Mouse (Mus musculus) megakaryocyte, embryonic 14.5 days (primary cell): Measurements from ENCODE around the gene Epn3. TPM values are rescaled to one million over a fixed set of nuclear protein-coding genes. Genes with fewer than 3 reads are reported as not detected.

Experiments used
- H3K27me3 ChIP-seq: replicated peaks from 2 replicates; pipeline ENCODE3; 2012; ENCODE audit warnings: inconsistent platforms
- H3K36me3 ChIP-seq: replicated peaks from 2 replicates; pipeline ENCODE3; 2012; ENCODE audit warnings: low read length, inconsistent platforms, mixed read lengths
- H3K4me1 ChIP-seq: 2 replicates; pipeline ENCODE4 v1.6.1; 2012; ENCODE audit warnings: inconsistent platforms
- H3K4me3 ChIP-seq: replicated peaks from 2 replicates; pipeline ENCODE3; 2012; ENCODE audit warnings: moderate library complexity, mild to moderate bottlenecking, inconsistent platforms
- H3K9me3 ChIP-seq: 2 replicates; pipeline ENCODE4 v1.6.1; 2012; ENCODE audit warnings: inconsistent platforms
- FLI1 ChIP-seq: IDR thresholded peaks from 2 replicates; pipeline ENCODE4 v1.6.1; 2012; ENCODE audit warnings: low read length, inconsistent platforms, mixed read lengths
- GATA1 ChIP-seq: IDR thresholded peaks from 3 replicates; pipeline ENCODE4 v1.6.1; 2012; ENCODE audit warnings: mixed read lengths, low read length, inconsistent platforms, borderline replicate concordance
- polyA plus RNA-seq: library from polyadenylated mRNA; stranded (reverse); fragments of >175 nt; gene quantifications from 2 replicates; pipeline ENCODE4 v1.2.3, GENCODE M21; 2012; ENCODE audit warnings: low replicate concordance; ENCODE audit not compliant: insufficient read depth

Gene Epn3
- polyA plus RNA-seq, 1 experiment = not detected

- Histone ChIP-seq H3K4me3 (peak overlapping the region; percentile 88), H3K36me3 (no peaks in the 10 kb centered on the region), H3K4me1 (peaks cover 28% of the 10 kb centered on the region), H3K9me3 (no peaks in the 10 kb centered on the region), H3K27me3 (peaks cover 98% of the 10 kb centered on the region)
- TF ChIP-seq GATA1 (no peak), FLI1 (no peak)
Measured at GRCm38 (mm10) chr11:94472916-94473706, 26.7 kb downstream of the Epn3 start.

- no peak overlapping the region for H3K4me3 ChIP-seq
Measured at GRCm38 (mm10) chr11:94472585-94472915, 27.2 kb downstream of the Epn3 start.

GRCm38 (mm10) chr11:94471740-94472584 lies 27.8 kb downstream of the Epn3 start:
- no peak for TF ChIP-seq GATA1
- TF ChIP-seq FLI1 = no peak
- Histone ChIP-seq H3K4me3 (no peak overlapping the region), H3K27me3 (peaks cover 96% of the 10 kb centered on the region), H3K36me3 (no peaks in the 10 kb centered on the region), H3K4me1 (peaks cover 28% of the 10 kb centered on the region), H3K9me3 (no peaks in the 10 kb centered on the region)

More at GRCm38 (mm10) chr11:94472585-94472915, 27.2 kb downstream of the Epn3 start:
- Histone ChIP-seq H3K27me3 (peaks cover 97% of the 10 kb centered on the region), H3K4me1 (peaks cover 28% of the 10 kb centered on the region), H3K36me3 (no peaks in the 10 kb centered on the region), H3K9me3 (no peaks in the 10 kb centered on the region)
- no peak for TF ChIP-seq FLI1
- TF ChIP-seq GATA1 = no peak

- peaks cover 25% of the 10 kb centered on the region for H3K4me1 ChIP-seq
Measured at GRCm38 (mm10) chr11:94470391-94470790, 29.4 kb downstream of the Epn3 start.

GRCm38 (mm10) chr11:94469136-94470064 lies 30.4 kb downstream of the Epn3 start:
- Histone ChIP-seq H3K4me3 (no peak overlapping the region), H3K36me3 (no peaks in the 10 kb centered on the region), H3K27me3 (peaks cover 94% of the 10 kb centered on the region), H3K9me3 (no peaks in the 10 kb centered on the region), H3K4me1 (peaks cover 19% of the 10 kb centered on the region)
- TF ChIP-seq GATA1 (no peak), FLI1 (no peak)

More at GRCm38 (mm10) chr11:94470391-94470790, 29.4 kb downstream of the Epn3 start:
- peaks cover 96% of the 10 kb centered on the region for H3K27me3 ChIP-seq
- no peaks in the 10 kb centered on the region for H3K9me3 ChIP-seq
- H3K4me3 ChIP-seq = no peak overlapping the region
- H3K36me3 ChIP-seq = no peaks in the 10 kb centered on the region
- TF ChIP-seq FLI1 = no peak
- TF ChIP-seq GATA1 = no peak

GRCm38 (mm10) chr11:94468582-94469064 lies 31.2 kb downstream of the Epn3 start:
- no peaks in the 10 kb centered on the region for H3K9me3 ChIP-seq
- no peak for TF ChIP-seq FLI1
- TF ChIP-seq GATA1 = no peak
- no peak overlapping the region for H3K4me3 ChIP-seq
- H3K4me1 ChIP-seq = peaks cover 12% of the 10 kb centered on the region
- H3K36me3 ChIP-seq = no peaks in the 10 kb centered on the region
- peaks cover 94% of the 10 kb centered on the region for H3K27me3 ChIP-seq

- Histone ChIP-seq H3K4me3 (no peak overlapping the region), H3K27me3 (peaks cover 90% of the 10 kb centered on the region), H3K9me3 (no peaks in the 10 kb centered on the region), H3K4me1 (no peaks in the 10 kb centered on the region), H3K36me3 (no peaks in the 10 kb centered on the region)
- no peak for TF ChIP-seq FLI1
- no peak for TF ChIP-seq GATA1
Measured at GRCm38 (mm10) chr11:94466333-94466855, 33.4 kb downstream of the Epn3 start.

- no peaks in the 10 kb centered on the region for H3K4me1 ChIP-seq
- H3K9me3 ChIP-seq = no peaks in the 10 kb centered on the region
- H3K27me3 ChIP-seq = peaks cover 86% of the 10 kb centered on the region
- TF ChIP-seq FLI1 = no peak
- no peak for TF ChIP-seq GATA1
- H3K36me3 ChIP-seq = no peaks in the 10 kb centered on the region
- H3K4me3 ChIP-seq = no peak overlapping the region
Measured at GRCm38 (mm10) chr11:94464170-94464569, 35.6 kb downstream of the Epn3 start.

- peaks cover 87% of the 10 kb centered on the region for H3K27me3 ChIP-seq
- no peaks in the 10 kb centered on the region for H3K4me1 ChIP-seq
- TF ChIP-seq GATA1 (no peak), FLI1 (no peak)
- H3K36me3 ChIP-seq = no peaks in the 10 kb centered on the region
- no peak overlapping the region for H3K4me3 ChIP-seq
- no peaks in the 10 kb centered on the region for H3K9me3 ChIP-seq
Measured at GRCm38 (mm10) chr11:94461856-94462255, 37.9 kb downstream of the Epn3 start.
